Mouse (Mus musculus) midbrain, embryonic 16.5 days (tissue): Measurements from ENCODE around the gene Prdm5. TPM values are rescaled to one million over a fixed set of nuclear protein-coding genes. Genes with fewer than 3 reads are reported as not detected.

ENCODE experiments used
- polyA plus RNA-seq: library from polyadenylated mRNA; unstranded; fragments of >200 nt; fragmentation: Nextera tagmentation; extraction: Ambion mirVana; gene quantifications from 2 replicates; pipeline ENCODE4 v1.2.1, GENCODE M21; 2015

Gene Prdm5
- polyA plus RNA-seq, 1 experiment from 2014 or later, result 4.3 TPM

Other genes starting within 250 kb of the Prdm5 start
- gene Ndnf, start 107.4 kb upstream of the Prdm5 start, polyA plus RNA-seq, result 3.8 and 4.5 TPM in 2 replicates
- not detected in 2 replicates for gene 4930544G11Rik, start 173.6 kb downstream of the Prdm5 start, polyA plus RNA-seq